Mouse (Mus musculus): ENCODE data around the gene Rnf7.

GRCm38 (mm10) chr9:96472356-96472755, 6.1 kb downstream of the Rnf7 start:
- TF ChIP-seq CTCF (IDR thresholded peaks at IDR 0.05; ENCODE audit: low read depth, low read length) (no peak), POLR2A (IDR thresholded peaks at IDR 0.05; ENCODE audit: extremely low read depth, insufficient read depth, low read length) (no peak)

Data from liver, adult 2 months (tissue).